Mouse (Mus musculus) cortical plate, adult 2 months (tissue): ENCODE data around the gene Magi1. TPM values are rescaled to one million over a fixed set of nuclear protein-coding genes. Genes with fewer than 3 reads are reported as not detected.

Experiments
- H3K27ac ChIP-seq: fragments of 200-500 bp; 2 replicates; pipeline ENCODE4 v1.5.1; 2012; ENCODE audit warnings: low read length, control low read depth, inconsistent platforms; ENCODE audit not compliant: insufficient read depth
- H3K4me1 ChIP-seq: fragments of 200-500 bp; 2 replicates; pipeline ENCODE4 v1.6.1; 2011; ENCODE audit warnings: low read length; ENCODE audit not compliant: control insufficient read depth, insufficient read depth
- H3K4me3 ChIP-seq: fragments of 200-500 bp; 2 replicates; pipeline ENCODE4 v1.5.1; 2011; ENCODE audit warnings: mild to moderate bottlenecking, low read length, control low read depth; ENCODE audit not compliant: insufficient read depth
- CTCF ChIP-seq: fragments of 200-500 bp; IDR thresholded peaks from 2 replicates; pipeline ENCODE4 v1.5.1; 2011; ENCODE audit warnings: mild to moderate bottlenecking, control low read depth, low read length; ENCODE audit not compliant: insufficient read depth; ENCODE audit errors: extremely low read depth
- POLR2A ChIP-seq: fragments of 200-500 bp; IDR thresholded peaks from 2 replicates; pipeline ENCODE4 v1.6.1; 2011; ENCODE audit warnings: mild to moderate bottlenecking, low read length, control low read depth; ENCODE audit not compliant: insufficient read depth; ENCODE audit errors: extremely low read depth
- polyA plus RNA-seq: library from polyadenylated mRNA; depleted of rRNA; stranded (reverse); fragments of >200 nt; gene quantifications from 2 replicates; pipeline ENCODE4 v1.2.3, GENCODE M21; 2012

The Magi1 gene
- polyA plus RNA-seq, 1 experiment, result 39.5 TPM

- H3K27ac ChIP-seq, result no peak overlapping the region
- 0 out of 2 replicates have a peak, but pooled peaks cover 1% of the 10 kb centered on the region for H3K4me1 ChIP-seq
- TF ChIP-seq POLR2A, result no peak
- TF ChIP-seq CTCF, result no peak
- H3K4me3 ChIP-seq, result no peak overlapping the region
Observed at GRCm38 (mm10) chr6:94218076-94218475, 65.6 kb downstream of the Magi1 start.

DNA sequence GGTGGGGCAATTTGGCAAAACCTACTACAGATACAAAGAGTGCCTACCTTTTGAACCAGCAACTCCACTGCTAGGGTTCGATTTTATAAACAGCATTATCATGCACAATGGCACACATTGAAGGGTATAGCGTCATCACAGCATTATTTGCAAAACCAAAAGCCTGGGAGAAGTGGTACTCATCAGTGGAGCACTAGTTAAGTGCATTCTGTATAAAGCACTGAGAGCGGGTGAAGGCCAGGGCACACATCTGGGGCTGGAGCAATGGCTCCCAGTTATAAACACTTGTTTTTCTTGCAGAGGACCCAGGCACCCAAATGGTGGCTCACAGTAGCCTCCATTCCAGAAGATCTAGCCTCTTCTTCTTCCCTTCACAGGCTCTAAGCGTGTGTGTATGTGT, 67.9 kb downstream of the Magi1 start:
- Histone ChIP-seq H3K4me3 (no peak overlapping the region), H3K27ac (no peak overlapping the region), H3K4me1 (0 out of 2 replicates have a peak, but pooled peaks cover 1% of the 10 kb centered on the region)
- TF ChIP-seq CTCF (no peak), POLR2A (no peak)

DNA sequence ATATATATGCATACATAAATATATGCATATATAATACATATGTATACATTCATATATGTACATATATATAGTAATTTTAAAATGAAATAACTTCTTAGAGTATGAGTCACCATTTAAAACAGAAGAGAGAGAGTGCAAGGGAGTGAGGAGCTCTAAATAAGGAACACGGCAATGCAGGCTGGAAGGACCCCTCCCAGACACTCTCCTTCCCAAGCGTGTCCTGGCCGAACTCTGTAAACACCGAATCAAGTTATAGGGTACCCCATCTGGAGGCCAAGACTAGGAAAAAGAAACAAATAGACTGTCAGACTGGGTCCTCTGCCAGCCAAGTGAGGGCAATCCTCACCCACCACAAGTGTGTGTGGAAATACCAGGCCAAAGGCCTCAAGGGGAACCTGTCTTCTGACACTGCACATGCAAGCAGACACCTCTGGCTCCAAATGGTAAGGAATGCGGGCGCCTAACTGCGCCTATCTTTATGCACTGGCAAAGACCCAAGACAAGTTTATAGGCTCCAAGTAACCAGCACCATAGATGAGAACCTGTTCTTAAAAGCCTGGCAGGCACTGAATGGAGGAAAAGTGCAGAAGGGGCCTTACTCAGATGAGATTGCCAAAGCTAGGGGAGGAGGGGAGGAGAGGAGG, 68.7 kb downstream of the Magi1 start:
- Histone ChIP-seq H3K4me1 (0 out of 2 replicates have a peak, but pooled peaks cover 1% of the 10 kb centered on the region), H3K4me3 (no peak overlapping the region), H3K27ac (no peak overlapping the region)
- TF ChIP-seq CTCF (no peak), POLR2A (no peak)

DNA sequence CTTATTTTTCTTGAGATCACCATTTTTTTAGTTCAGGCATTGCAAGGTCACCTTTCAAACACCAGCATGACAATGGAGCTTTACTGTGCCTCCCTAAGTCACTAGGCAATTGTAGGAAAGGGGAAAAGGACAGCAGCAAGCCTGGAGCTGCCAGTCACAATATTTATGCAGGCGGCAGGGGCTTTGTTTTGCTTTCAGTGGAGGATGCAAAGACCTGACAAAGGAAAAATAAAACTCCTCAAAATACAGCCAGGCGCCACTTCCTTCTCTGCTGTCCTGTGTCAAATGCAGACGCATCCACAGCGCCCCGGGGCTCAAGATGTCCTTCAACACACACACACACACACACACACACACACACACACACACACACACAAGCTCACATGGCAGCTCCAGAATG, 77.8 kb downstream of the Magi1 start:
- H3K4me3 ChIP-seq, result no peak overlapping the region
- no peaks in the 10 kb centered on the region for H3K4me1 ChIP-seq
- H3K27ac ChIP-seq, result no peak overlapping the region
- TF ChIP-seq POLR2A (no peak), CTCF (no peak)

GRCm38 (mm10) chr6:94203642-94204145, 80.0 kb downstream of the Magi1 start:
- Histone ChIP-seq H3K27ac (no peak overlapping the region), H3K4me3 (no peak overlapping the region), H3K4me1 (no peaks in the 10 kb centered on the region)
- TF ChIP-seq POLR2A, result no peak
- TF ChIP-seq CTCF, result no peak

- H3K4me3 ChIP-seq, result no peak overlapping the region
- H3K4me1 ChIP-seq, result no peaks in the 10 kb centered on the region
- H3K27ac ChIP-seq, result no peak overlapping the region
- no peak for TF ChIP-seq CTCF
- no peak for TF ChIP-seq POLR2A
Observed at GRCm38 (mm10) chr6:94201940-94202339, 81.8 kb downstream of the Magi1 start.

DNA sequence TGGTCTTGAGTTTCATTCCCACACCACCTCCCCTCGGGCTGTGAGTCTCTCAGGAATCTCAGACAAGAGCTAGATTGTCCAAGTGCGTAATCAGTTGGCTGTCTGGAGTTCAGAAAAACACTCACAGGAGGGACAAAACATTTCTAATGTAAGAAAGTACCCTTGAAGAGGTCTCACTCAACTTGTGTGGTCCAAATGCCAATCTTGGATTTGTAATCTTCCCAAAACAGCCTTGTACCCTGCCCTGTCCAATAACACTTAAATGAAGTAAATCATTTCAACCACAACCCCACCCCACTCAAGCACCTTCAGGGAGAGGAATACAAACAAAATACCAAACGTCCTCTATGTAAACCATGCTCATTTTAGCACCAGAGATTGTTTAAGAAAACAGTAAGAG, 82.8 kb downstream of the Magi1 start:
- H3K4me1 ChIP-seq, result no peaks in the 10 kb centered on the region
- no peak overlapping the region for H3K4me3 ChIP-seq
- TF ChIP-seq CTCF (no peak), POLR2A (no peak)

GRCm38 (mm10) chr6:94199696-94200095, 84.0 kb downstream of the Magi1 start:
- Histone ChIP-seq H3K4me3 (no peak overlapping the region), H3K27ac (no peak overlapping the region), H3K4me1 (no peaks in the 10 kb centered on the region)
- TF ChIP-seq POLR2A (no peak), CTCF (no peak)

More for the DNA sequence above, 82.8 kb downstream of the Magi1 start:
- no peak overlapping the region for H3K27ac ChIP-seq

DNA sequence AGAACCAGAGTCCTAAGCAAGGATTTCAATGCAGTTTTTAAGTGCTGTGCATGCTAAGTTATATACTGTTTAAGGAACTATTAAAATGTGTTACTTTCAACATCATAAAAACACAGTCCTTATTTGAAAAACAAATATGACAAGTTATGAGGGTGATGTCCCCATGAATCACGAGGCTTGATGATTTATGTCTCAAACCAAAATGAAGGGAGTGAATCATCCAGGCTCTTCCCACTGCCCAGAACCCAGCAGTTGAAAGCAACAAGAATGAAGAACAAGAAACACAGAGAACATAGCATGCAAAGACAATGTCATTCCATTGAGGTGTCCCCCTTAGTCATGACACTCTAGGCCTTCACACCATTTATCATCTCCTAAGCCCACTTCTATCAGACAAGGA, 85.9 kb downstream of the Magi1 start:
- H3K27ac ChIP-seq, result no peak overlapping the region
- H3K4me3 ChIP-seq, result no peak overlapping the region
- TF ChIP-seq CTCF (no peak), POLR2A (no peak)
- no peaks in the 10 kb centered on the region for H3K4me1 ChIP-seq

DNA sequence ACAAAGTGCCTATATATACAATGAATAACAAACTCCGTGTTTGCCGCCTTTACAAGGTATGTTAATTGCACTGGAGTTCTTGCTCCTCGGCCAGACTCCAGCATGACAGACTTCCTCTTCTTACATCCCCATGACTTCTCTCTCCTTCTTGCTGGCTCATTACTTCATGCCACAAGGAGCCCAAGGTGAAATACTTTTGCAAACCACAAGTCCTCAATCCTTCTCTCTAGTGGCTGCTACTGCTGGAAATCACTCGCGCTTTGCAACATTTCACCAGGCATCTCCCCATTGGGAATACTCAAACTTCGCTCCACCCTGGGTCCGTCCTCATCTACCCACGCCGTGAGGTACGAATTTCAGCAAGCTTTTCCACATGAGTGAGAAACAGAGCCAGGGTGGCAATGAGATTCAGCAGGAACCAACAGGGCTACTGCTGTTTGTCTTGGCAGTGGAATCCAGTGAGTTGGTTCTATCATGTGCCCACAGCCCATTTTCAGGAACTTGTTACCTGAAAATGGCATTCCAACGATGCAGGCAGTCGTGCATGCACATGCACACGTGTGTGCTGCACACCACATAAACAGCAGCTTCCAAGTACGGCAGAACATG, 88.3 kb downstream of the Magi1 start:
- no peak overlapping the region for H3K4me3 ChIP-seq
- H3K4me1 ChIP-seq, result no peaks in the 10 kb centered on the region
- no peak overlapping the region for H3K27ac ChIP-seq
- TF ChIP-seq CTCF, result no peak
- no peak for TF ChIP-seq POLR2A
